Mouse (Mus musculus): Measurements from ENCODE around the gene Grm3. TPM values are rescaled to one million over a fixed set of nuclear protein-coding genes. Genes with fewer than 3 reads are reported as not detected.

Gene Grm3
- total and polyA plus RNA-seq, 3 experiments: not detected

GRCm38 (mm10) chr5:9748184-9748583 lies 23.2 kb upstream of the Grm3 start:
- Histone ChIP-seq H3K79me2 (ENCODE audit: control insufficient read depth, insufficient read depth, low read length, poor library complexity) (no peaks in the 10 kb centered on the region), H3K9me3 (replicated peaks; ENCODE audit: insufficient read depth, low read length) (no peaks in the 10 kb centered on the region), H3K36me3 (ENCODE audit: control insufficient read depth in 1 of 2, insufficient read depth in 2 of 2, low read length in 2 of 2) (no peaks in the 10 kb centered on the region), H3K9ac (ENCODE audit: control insufficient read depth, low read depth, low read length, poor library complexity, severe bottlenecking) (no peak overlapping the region), H3K4me3 (ENCODE audit: control insufficient read depth in 1 of 2, insufficient read depth in 1 of 2, low read depth in 2 of 2, low read length in 2 of 2) (no peak overlapping the region), H3K27ac (ENCODE audit: control insufficient read depth, low read depth, low read length) (no peak overlapping the region), H3K4me1 (ENCODE audit: control insufficient read depth in 1 of 2, insufficient read depth in 2 of 2, low read length in 2 of 2) (no peaks in the 10 kb centered on the region), H3K27me3 (ENCODE audit: control insufficient read depth in 1 of 2, insufficient read depth in 2 of 2, low read length in 2 of 2) (no peaks in the 10 kb centered on the region)
- TF ChIP-seq MEF2A (IDR thresholded peaks at IDR 0.05; ENCODE audit: extremely low read depth, insufficient replicate concordance, low read depth, low read length, poor library complexity, severe bottlenecking) (no peak), MAX (IDR thresholded peaks at IDR 0.05; ENCODE audit: low read length) (no peak), BHLHE40 (IDR thresholded peaks at IDR 0.05; ENCODE audit: borderline replicate concordance, low read depth, low read length) (no peak), NELFE (IDR thresholded peaks at IDR 0.05; ENCODE audit: low read depth, low read length) (no peak), SMC3 (IDR thresholded peaks at IDR 0.05; ENCODE audit: low read depth, low read length) (no peak), ZC3H11A (IDR thresholded peaks at IDR 0.05; ENCODE audit: low read depth, low read length) (no peak), MXI1 (IDR thresholded peaks at IDR 0.05; ENCODE audit: low read depth, low read length) (no peak), TCF12 (IDR thresholded peaks at IDR 0.05; ENCODE audit: low read depth, low read length) (no peak), USF1 (IDR thresholded peaks at IDR 0.05; ENCODE audit: low read depth, low read length) (no peak), RCOR1 (IDR thresholded peaks at IDR 0.05; ENCODE audit: low read depth, low read length) (no peak), SIN3A (IDR thresholded peaks at IDR 0.05; ENCODE audit: low read length) (no peak), ZMIZ1 (IDR thresholded peaks at IDR 0.05; ENCODE audit: low read depth, low read length) (no peak), HCFC1 (IDR thresholded peaks at IDR 0.05; ENCODE audit: low read depth, low read length) (no peak), RAD21 (IDR thresholded peaks at IDR 0.05; ENCODE audit: low read depth, low read length) (no peak), TBP (IDR thresholded peaks at IDR 0.05; ENCODE audit: low read depth, low read length) (no peak), POLR2AphosphoS2 (IDR thresholded peaks at IDR 0.05; ENCODE audit: low read length) (no peak), E2F4 (IDR thresholded peaks at IDR 0.05; ENCODE audit: borderline replicate concordance, low read depth, low read length) (no peak)
- no peak for DNase-seq (ENCODE audit: low read depth, low spot score)

- no peak overlapping the region for H3K27ac ChIP-seq (ENCODE audit: control insufficient read depth, low read depth, low read length)
- H3K4me1 ChIP-seq (ENCODE audit: control insufficient read depth in 1 of 2, insufficient read depth in 2 of 2, low read length in 2 of 2): no peaks in the 10 kb centered on the region
- no peaks in the 10 kb centered on the region for H3K36me3 ChIP-seq (ENCODE audit: control insufficient read depth in 1 of 2, insufficient read depth in 2 of 2, low read length in 2 of 2)
- DNase-seq (ENCODE audit: low read depth, low spot score): no peak
- no peak overlapping the region for H3K4me3 ChIP-seq (ENCODE audit: control insufficient read depth in 1 of 2, insufficient read depth in 1 of 2, low read depth in 2 of 2, low read length in 2 of 2)
- H3K9ac ChIP-seq (ENCODE audit: control insufficient read depth, low read depth, low read length, poor library complexity, severe bottlenecking): no peak overlapping the region
- H3K27me3 ChIP-seq (ENCODE audit: control insufficient read depth in 1 of 2, insufficient read depth in 2 of 2, low read length in 2 of 2): no peaks in the 10 kb centered on the region
- TF ChIP-seq BHLHE40 (IDR thresholded peaks at IDR 0.05; ENCODE audit: borderline replicate concordance, low read depth, low read length) (no peak), E2F4 (IDR thresholded peaks at IDR 0.05; ENCODE audit: borderline replicate concordance, low read depth, low read length) (no peak), NELFE (IDR thresholded peaks at IDR 0.05; ENCODE audit: low read depth, low read length) (no peak), MAFK (IDR thresholded peaks at IDR 0.05; ENCODE audit: borderline replicate concordance, low read depth, low read length) (no peak), USF2 (IDR thresholded peaks at IDR 0.05; ENCODE audit: borderline replicate concordance in 1 of 2, insufficient read depth in 1 of 2, low read depth in 1 of 2, low read length in 2 of 2) (no peak), USF1 (IDR thresholded peaks at IDR 0.05; ENCODE audit: low read depth, low read length) (no peak), MYB (IDR thresholded peaks at IDR 0.05; ENCODE audit: low read depth, low read length) (no peak), EP300 (IDR thresholded peaks at IDR 0.05; ENCODE audit: low read depth in 1 of 2, low read length in 2 of 2) (no peak), MYC (IDR thresholded peaks at IDR 0.05; ENCODE audit: low read depth, low read length) (no peak), RCOR1 (IDR thresholded peaks at IDR 0.05; ENCODE audit: low read depth, low read length) (no peak), GATA1 (IDR thresholded peaks at IDR 0.05; ENCODE audit: low read depth, low read length) (no peak), RAD21 (IDR thresholded peaks at IDR 0.05; ENCODE audit: low read depth, low read length) (no peak), JUND (IDR thresholded peaks at IDR 0.05; ENCODE audit: low read depth, low read length) (no peak), ZKSCAN1 (IDR thresholded peaks at IDR 0.05; ENCODE audit: low read depth, low read length) (no peak), ETS1 (IDR thresholded peaks at IDR 0.05; ENCODE audit: low read depth, low read length) (no peak)
- no peaks in the 10 kb centered on the region for H3K9me3 ChIP-seq (replicated peaks; ENCODE audit: insufficient read depth, low read length)
- H3K79me2 ChIP-seq (ENCODE audit: control insufficient read depth, insufficient read depth, low read length, poor library complexity): no peaks in the 10 kb centered on the region
Observed at GRCm38 (mm10) chr5:9744120-9744519, 19.1 kb upstream of the Grm3 start.

All from MEL (cell line).